Mouse (Mus musculus) cerebellum, adult 18-20 months (tissue): ENCODE data around the gene Mup5.
"Not testable (repeated sequence)": the region's sequence is repeated elsewhere in the genome, so short reads cannot be mapped to it uniquely, and the experiment has no call there.

ENCODE experiments used
- DNase-seq, 2 experiments: peaks; one replicate each; pipeline ENCODE4 v3.0.0; 2021

Mup5 gene

GRCm38 (mm10) chr4:61834952-61835708 lies at the start of gene Mup5:
TSS of gene Mup5 (minus strand) at chr4:61835233.
- no peak for DNase-seq

- no peak for DNase-seq
Measured at GRCm38 (mm10) chr4:61858160-61858559, 23.1 kb upstream of the Mup5 start.

- no peak for DNase-seq
Measured at GRCm38 (mm10) chr4:61855831-61856698, 21.0 kb upstream of the Mup5 start.

GRCm38 (mm10) chr4:61855344-61855743 lies 20.3 kb upstream of the Mup5 start:
- DNase-seq: no peak

- DNase-seq: no peak
Measured at GRCm38 (mm10) chr4:61844758-61845455, 9.9 kb upstream of the Mup5 start.

- DNase-seq: no peak
Measured at GRCm38 (mm10) chr4:61829211-61829610, 5.8 kb downstream of the Mup5 start.

- no peak for DNase-seq
Measured at GRCm38 (mm10) chr4:61823185-61823584, 11.8 kb downstream of the Mup5 start.

- not testable (repeated sequence) for DNase-seq
Measured at GRCm38 (mm10) chr4:61822541-61822940, 12.5 kb downstream of the Mup5 start.

GRCm38 (mm10) chr4:61815602-61816001 lies 19.4 kb downstream of the Mup5 start:
- no peak for DNase-seq

- no peak for DNase-seq
Measured at GRCm38 (mm10) chr4:61813435-61813834, 21.6 kb downstream of the Mup5 start.

GRCm38 (mm10) chr4:61811193-61811592 lies 23.8 kb downstream of the Mup5 start:
- DNase-seq: peak; percentile 18 to 21

- not testable (repeated sequence) for DNase-seq
Measured at GRCm38 (mm10) chr4:61808926-61809325, 26.1 kb downstream of the Mup5 start.

GRCm38 (mm10) chr4:61789699-61790098 lies 45.3 kb downstream of the Mup5 start:
- not testable (repeated sequence) for DNase-seq

- not testable (repeated sequence) for DNase-seq
Measured at GRCm38 (mm10) chr4:61784231-61784630, 50.8 kb downstream of the Mup5 start.

GRCm38 (mm10) chr4:61782169-61782568 lies 52.9 kb downstream of the Mup5 start, which contains the start of gene Mup19:
TSS of gene Mup19 (minus strand) at chr4:61782269.
- not testable (repeated sequence) for DNase-seq
